Mouse (Mus musculus) ZHBTc4 (cell line): ENCODE data around the gene Gin1.

Source experiments
- DNase-seq: peaks from one replicate; pipeline ENCODE4 v3.0.0-alpha.2; 2011; ENCODE audit warnings: low read depth, low spot score

Gin1 gene

GRCm38 (mm10) chr1:97769904-97770753 is at the start of gene Gin1, which contains the start of gene Ppip5k2:
Gin1 (plus strand) TSS chr1:97770172.
Ppip5k2 (minus strand) TSS chr1:97770411.
- DNase-seq = peak; percentile 98

- peak; percentile 48 for DNase-seq
Measured at GRCm38 (mm10) chr1:97726730-97727129, 43.2 kb upstream of the Gin1 start.

- DNase-seq = no peak
Measured at GRCm38 (mm10) chr1:97729339-97729738, 40.6 kb upstream of the Gin1 start.

GRCm38 (mm10) chr1:97743063-97743462 is 26.9 kb upstream of the Gin1 start:
- DNase-seq = no peak

- no peak for DNase-seq
Measured at GRCm38 (mm10) chr1:97745712-97746111, 24.3 kb upstream of the Gin1 start.

GRCm38 (mm10) chr1:97746261-97746660 is 23.7 kb upstream of the Gin1 start:
- no peak for DNase-seq

GRCm38 (mm10) chr1:97748163-97748562 is 21.8 kb upstream of the Gin1 start:
- no peak for DNase-seq

GRCm38 (mm10) chr1:97753216-97753615 is 16.8 kb upstream of the Gin1 start:
- no peak for DNase-seq

GRCm38 (mm10) chr1:97754392-97754791 is 15.6 kb upstream of the Gin1 start:
- DNase-seq = no peak

GRCm38 (mm10) chr1:97759841-97760240 is 10.1 kb upstream of the Gin1 start:
- peak; percentile 13 for DNase-seq

- peak; percentile 18 for DNase-seq
Measured at GRCm38 (mm10) chr1:97760598-97760997, 9.4 kb upstream of the Gin1 start.

- DNase-seq = peak; percentile 13
Measured at GRCm38 (mm10) chr1:97761477-97761876, 8.5 kb upstream of the Gin1 start.

- DNase-seq = peak; percentile 58
Measured at GRCm38 (mm10) chr1:97765712-97766111, 4.3 kb upstream of the Gin1 start.

- no peak for DNase-seq
Measured at GRCm38 (mm10) chr1:97768089-97768488, 1.9 kb upstream of the Gin1 start.

- DNase-seq = no peak
Measured at GRCm38 (mm10) chr1:97768906-97769293, 1.1 kb upstream of the Gin1 start.

GRCm38 (mm10) chr1:97769294-97769903 is 573 bp upstream of the Gin1 start:
- DNase-seq = peak; percentile 58

- no peak for DNase-seq
Measured at GRCm38 (mm10) chr1:97771118-97771517, 1.1 kb downstream of the Gin1 start.

GRCm38 (mm10) chr1:97771727-97772126 is 1.8 kb downstream of the Gin1 start:
- no peak for DNase-seq

- no peak for DNase-seq
Measured at GRCm38 (mm10) chr1:97773362-97773761, 3.4 kb downstream of the Gin1 start.

GRCm38 (mm10) chr1:97773973-97774372 is 4.0 kb downstream of the Gin1 start:
- no peak for DNase-seq

- no peak for DNase-seq
Measured at GRCm38 (mm10) chr1:97781674-97782073, 11.7 kb downstream of the Gin1 start.

- DNase-seq = no peak
Measured at GRCm38 (mm10) chr1:97784928-97785327, 15.0 kb downstream of the Gin1 start.
